Mouse (Mus musculus) retina, embryonic 14.5 days (tissue): ENCODE results near the gene Fam120a.

Source experiments
- DNase-seq: peaks from one replicate; pipeline ENCODE4 v3.0.0-alpha.2; 2015; ENCODE audit warnings: low spot score

The Fam120a gene

DNA sequence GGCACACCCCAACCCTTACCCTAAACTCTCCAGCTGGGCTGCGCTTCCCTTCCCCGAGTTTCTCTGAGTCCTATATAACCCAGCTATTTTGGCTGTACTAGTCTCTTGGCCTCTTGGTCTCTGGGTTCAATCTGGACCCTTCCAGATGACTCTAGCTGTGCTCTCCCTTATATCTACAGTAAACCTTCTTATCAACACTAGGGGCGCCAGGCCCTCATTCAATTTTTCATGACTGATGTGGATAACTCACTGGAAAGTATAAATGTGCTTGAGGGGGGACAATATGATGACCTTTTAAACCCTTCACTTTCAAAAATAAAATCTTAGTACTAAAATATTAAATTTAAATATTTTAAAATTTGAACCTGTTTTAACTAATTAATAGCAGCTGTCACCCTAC lies 115.0 kb downstream of the Fam120a start:
- peak; percentile 55 for DNase-seq

DNA sequence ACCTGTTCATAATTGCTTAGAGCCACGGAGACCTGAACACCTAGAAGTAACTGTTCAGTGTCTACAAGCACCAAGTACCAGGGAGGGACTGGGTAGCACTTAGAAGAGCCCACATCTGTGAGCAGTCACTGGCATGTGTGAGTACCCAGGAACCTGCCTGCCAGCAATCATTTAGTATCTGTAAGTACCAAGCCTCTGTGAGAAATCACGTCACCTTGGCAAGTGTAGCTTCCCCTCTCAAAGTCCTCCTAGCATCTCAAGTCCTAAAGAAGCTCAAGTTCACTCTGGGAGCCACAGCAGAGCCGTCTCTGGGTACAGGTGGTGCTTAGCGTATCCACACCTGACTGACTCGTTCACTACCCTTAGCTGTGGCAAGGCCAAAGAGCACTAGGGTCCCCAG lies 116.1 kb downstream of the Fam120a start:
- no peak for DNase-seq

DNA sequence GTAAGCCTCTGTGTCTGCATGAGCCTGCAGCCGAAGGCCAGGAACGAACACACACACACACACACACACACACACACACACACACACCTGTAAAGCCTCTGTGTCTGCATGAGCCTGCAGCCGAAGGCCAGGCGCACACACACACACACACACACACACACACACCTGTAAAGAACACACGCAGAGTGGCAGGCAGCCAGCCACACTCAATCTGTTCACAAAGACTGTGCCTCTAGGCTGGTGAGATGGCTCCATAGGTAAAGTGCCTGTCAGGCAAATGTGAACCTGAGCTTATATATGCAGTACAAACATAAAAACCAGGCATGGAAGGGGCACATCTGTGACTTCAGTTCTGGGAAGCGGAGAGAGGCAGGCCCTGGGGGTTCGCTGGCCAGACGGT lies 117.0 kb downstream of the Fam120a start:
- no peak for DNase-seq

DNA sequence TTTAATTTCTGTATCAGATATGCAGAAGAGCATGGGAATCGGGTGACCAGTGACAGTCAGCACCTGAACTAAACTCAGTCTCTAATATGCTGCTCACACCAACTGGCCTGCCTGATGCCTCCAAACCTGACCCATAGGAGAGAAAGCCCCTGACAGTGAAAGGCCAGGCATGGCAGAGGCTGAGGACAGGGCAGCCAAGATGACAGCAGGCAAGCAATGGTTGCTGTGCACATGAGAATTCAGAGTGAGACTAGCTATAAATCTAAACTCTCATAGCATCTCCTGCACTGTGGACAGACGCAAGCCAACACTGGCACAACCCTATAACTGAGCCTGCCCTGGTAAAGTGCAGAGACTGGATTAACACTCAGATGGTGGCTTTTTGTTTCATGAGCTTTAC lies 117.5 kb downstream of the Fam120a start:
- DNase-seq: no peak

DNA sequence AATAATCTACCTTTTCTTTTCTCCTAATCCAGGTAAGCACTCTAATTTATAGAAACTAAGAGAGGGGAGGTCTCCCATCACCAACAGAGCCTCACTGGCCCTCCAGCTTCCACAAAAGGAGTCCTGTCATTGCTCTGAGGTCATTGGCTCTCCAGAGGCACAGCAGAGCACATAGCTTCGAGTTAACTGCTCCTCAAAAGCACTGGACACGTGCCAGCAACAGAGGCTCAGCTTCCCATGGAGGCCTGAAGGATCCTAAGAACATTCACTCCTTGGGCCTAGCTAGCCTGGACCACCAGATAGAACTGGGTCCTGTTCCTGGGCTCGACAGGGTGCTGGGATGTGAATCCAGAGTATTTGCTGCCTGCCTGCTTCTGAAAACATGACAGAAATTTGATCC lies 118.7 kb downstream of the Fam120a start:
- no peak for DNase-seq

DNA sequence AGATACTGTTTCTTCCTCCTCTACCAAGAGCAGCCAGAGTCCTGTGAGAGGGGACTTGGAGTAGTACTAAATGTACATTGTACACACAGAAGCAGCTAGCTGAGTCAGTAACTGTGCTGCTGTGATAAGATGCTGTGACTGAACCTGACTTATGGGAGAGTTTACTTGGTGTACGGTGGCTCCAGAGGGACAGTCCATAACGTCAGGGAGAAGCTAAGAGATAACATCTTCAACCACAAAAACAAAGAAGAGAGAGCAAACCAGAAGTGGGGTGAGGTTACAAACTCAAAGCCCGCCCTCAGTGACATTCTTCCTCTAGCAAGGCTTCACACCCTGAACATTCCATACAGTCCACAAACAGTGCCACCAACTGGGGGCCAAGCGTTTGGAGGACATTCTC lies 122.5 kb downstream of the Fam120a start:
- DNase-seq: no peak

DNA sequence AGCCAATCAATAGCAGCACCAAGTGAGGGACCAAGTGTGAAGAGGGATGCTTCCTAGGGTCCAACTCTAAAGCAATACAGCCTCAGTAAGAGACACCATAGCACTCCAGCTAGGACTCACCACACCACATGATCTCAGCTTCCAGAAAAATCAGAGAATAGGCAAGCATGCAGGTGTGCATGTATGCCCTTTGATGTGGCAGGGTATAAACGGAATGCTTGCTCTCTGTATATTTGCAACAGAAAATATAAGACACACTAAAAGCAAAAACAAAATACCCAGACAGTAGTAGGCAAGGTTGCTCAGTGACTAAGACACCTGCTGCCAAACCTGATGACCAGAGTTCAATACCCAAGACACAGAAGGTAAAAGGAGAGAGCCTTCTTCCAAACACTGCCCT lies 124.3 kb downstream of the Fam120a start:
- DNase-seq: no peak

DNA sequence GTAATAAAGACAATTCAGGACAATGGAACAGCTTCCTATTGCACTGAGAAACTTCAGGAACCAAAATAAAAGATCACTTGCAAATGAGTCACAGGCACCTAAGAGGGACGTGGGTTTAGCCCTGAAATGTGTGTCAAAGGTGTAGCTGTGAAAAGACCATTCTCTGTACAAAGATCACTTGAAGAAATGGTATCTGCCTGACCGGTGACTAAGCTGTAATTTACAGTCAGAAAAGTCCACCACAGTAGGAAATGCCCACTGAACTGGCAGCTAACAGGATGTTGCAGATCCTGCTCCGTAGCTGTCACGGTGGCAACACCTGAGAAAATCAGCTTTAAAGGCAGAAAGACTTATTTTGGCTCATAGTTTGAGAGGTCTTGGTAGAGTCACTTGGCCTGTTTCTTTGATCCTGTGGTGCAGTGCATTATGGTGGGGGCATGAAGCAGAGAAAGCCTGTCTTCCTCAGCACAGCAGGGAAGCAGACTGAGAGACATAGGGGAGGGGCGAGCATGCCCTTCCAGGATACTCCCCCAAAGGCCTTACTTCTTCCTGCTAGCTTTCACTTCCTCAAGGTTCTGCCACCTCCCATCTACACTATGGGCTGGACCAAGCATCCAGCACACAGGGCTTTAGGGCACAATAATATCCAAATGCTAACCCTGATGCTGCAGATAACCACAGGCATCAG lies 125.8 kb downstream of the Fam120a start:
- no peak for DNase-seq

DNA sequence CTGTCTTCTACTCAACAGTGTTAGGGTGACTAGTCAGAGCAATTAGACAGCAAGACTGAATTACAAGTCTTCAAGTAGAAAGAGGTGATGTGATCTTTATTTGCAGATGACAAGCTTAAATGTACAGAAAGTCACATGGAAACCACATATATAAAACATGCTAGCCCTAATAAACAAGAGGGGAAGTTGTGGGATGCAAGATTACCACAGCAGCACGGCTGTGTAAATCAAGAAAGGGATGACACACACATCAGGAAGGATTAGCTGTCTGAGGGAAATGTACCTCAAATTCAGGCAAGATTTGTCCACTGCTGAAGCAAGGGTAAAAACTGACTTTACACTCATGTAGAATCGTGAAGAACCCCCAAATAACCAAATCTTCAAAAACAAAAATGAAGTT lies 129.5 kb downstream of the Fam120a start:
- no peak for DNase-seq

DNA sequence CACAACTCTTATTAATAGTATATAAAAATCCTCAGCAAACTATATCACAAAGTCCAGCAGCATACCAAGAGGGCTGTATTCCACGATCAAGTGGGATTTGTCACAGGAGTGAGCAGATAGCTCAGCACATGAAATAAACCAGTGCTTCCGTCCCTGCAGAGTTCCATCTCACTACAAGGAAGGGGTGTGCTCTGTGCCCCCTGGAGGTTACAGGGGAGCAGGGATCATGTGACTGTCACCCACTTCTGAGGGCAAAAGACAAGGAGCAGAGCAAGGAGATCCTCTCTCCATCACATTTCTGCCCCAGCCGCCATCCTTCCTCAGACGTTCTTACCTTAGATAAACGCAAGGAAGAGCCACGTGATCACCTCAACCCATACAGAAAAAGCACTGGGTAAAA lies 130.3 kb downstream of the Fam120a start:
- no peak for DNase-seq

DNA sequence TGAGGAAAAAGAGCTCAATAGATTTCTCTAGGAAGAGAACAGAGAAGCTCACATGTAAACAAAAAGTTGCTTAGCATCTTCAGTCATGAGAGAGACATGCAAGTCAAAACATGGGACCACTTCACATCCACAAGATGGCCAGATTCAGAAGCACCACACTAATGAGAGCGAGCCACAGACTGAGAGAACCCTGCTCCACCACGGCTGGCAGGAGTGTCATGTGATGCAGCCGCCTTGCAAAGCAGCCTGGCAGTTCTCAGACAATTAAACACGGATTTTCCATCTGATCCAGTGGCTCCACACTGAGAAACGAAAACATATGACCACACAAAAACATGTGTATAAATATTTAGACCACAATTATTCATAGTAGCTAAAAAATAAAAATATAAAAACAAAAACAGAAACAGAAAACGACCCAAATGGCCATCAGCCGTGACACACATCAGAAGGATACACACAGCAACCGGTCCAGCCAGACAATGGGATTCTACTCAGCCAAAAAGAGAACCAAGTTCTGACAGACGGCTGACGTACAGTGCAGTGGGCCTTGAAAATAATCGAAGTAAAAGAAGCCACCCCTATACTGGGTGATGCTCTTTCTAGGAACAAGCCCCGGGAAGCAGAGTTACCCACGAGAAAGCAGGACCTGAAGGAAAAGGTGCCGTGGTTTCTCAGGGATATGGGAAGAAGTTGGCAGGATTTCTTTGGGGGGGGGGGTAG lies 137.1 kb downstream of the Fam120a start:
- peak; percentile 50 for DNase-seq

DNA sequence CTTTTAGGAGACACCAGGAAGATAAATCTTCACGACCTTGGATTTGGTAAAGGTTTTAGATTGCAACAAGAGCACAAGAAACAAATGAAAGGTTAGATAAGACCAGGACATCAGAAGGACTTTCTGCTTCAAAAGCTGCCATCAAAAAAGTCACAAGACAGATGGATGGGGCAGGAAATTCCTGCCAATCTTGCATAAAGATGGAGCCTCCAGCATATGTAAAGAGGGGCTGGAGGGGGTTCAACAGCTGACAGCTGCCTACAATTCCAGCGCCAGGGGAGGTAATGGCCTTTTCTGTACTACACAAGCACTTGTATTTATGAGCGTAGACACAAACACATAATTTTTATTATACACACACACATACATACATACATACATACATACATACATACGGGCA lies 138.0 kb downstream of the Fam120a start:
- no peak for DNase-seq
